Mouse (Mus musculus) liver, embryonic 18 days (tissue): ENCODE results near the gene Tbc1d10a. TPM values are rescaled to one million over a fixed set of nuclear protein-coding genes. Genes with fewer than 3 reads are reported as not detected.

Source experiments
- polyA plus RNA-seq: library from polyadenylated mRNA; depleted of rRNA; stranded (reverse); fragments of >200 nt; gene quantifications from 2 replicates; pipeline ENCODE4 v1.2.3, GENCODE M21; 2012; rRNA removed

Gene Tbc1d10a
- 9.5 and 10.3 TPM in 2 replicates for polyA plus RNA-seq

DNA sequence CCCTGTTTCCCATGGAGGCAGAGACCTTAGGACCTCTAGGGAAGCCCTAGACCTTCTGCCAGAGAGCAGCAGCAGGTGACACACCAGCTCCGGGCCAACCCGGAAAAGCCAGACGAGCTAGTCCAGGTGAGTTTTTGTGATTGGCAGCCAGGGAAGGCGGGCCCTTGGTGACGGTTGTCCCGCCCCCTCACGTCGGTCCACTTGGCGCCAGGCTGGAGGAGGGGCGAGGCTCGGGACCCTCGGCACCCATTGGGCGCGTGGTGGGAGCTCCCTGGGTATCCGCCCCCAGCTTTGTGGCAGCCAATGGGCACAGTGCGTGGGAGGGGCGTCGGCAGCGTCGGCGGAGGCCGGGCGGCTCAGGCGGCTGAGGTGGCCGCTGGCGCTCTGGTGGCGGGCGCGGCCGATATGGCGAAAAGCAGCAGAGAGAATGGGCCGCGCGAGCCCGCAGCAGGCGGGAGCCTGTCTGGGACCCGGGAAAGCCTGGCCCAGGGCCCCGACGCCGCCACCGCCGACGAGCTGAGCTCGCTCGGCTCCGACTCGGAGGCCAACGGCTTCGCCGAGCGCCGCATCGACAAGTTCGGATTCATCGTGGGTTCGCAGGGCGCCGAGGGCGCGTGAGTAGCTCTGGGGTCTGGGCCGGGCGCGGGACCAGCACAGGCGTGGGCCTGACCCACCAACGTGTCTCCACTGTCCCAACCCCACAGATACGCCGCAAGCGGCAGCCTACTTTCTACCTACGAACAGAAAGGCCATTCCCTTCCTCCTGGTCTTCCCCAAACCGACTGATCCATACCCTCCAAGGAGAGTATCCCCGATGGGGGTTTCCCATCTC is at the start of gene Tbc1d10a:
Tbc1d10a (plus strand) TSS at position 304 of the 832 bp plus-strand sequence.

DNA sequence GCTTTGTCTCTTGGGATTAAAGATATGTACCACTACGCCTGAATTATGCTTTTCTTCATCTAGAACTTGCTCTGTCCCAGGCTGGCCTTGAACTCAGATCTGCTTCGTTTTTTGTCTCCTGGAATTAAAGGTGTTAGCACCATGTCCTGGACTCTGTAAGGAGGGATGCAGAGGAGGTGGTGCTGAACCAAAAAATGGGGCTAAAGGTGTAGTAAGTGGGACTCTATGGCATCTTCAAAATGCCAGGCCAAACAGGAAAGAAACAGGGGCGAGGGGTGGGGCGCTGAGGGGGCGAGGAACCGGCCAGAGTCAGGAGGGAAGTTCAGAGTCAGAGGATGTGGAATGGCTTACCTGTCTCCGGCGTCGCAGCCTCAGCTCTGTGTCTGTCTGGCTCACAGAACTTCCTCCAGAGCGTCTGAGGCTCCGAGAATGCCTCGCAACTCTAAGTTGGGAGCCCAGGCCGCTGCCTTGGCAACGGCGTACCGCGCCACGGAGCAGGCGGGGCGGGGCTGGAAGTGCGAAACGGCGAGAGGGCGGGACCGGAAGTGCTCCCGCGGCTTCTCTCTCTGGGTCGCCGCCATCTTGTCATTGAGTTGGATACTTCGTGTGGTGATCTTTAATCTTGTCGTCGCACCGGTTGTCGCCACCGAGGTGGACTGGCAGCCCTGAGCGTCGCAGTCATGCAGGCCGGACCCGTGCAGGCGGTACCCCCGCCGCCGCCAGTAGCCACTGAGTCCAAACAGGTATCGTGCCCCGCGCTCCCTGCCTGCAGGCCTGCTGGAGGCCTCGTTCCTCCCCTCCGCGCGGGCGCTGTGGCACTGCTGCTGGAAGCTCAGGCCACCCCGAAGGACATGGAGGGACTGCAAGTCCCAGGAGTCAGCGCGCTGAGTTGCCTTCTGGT is 26.5 kb upstream of the Tbc1d10a start, which contains the start of the genes Ccdc157 and Sf3a1:
Ccdc157 (minus strand) TSS at position 486 of the 901 bp plus-strand sequence.
Sf3a1 (plus strand) TSS at position 543 of the 901 bp plus-strand sequence.

DNA sequence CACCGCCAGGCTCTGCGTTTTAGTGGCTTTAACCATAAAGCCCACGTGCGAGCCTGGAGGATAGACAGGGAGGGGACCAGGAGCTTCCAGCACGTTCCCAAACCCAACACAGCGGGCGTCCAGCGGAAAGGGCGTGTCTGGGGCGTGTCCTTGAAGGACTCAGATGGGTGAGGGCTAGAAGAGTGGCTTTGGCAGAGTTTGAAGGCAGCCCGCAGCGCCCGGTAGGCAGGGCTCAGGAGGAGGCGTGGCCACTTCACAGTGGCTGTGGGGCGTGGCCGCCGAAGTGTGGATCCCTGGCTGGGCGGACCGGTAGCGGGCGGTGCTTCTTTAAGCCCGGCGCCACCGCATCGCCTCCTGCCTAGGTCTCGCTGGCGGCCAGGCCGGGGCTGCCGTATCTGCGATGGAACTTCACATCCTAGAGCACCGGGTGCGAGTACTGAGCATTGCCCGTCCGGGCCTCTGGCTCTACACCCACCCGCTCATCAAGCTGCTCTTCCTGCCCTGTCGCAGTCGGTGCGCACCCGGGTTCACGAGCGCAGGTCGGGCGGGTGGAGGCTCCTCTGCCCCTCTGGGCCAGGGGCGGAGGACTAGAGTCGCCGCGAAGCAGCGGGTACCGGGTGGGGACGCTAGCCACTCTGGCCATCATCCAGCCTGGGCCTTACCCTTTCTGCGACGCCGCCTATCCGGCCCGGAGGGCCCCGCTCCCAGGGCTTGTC is 31.5 kb downstream of the Tbc1d10a start, which contains the start of gene Castor1:
Castor1 (plus strand) TSS at position 312 of the 716 bp plus-strand sequence.

DNA sequence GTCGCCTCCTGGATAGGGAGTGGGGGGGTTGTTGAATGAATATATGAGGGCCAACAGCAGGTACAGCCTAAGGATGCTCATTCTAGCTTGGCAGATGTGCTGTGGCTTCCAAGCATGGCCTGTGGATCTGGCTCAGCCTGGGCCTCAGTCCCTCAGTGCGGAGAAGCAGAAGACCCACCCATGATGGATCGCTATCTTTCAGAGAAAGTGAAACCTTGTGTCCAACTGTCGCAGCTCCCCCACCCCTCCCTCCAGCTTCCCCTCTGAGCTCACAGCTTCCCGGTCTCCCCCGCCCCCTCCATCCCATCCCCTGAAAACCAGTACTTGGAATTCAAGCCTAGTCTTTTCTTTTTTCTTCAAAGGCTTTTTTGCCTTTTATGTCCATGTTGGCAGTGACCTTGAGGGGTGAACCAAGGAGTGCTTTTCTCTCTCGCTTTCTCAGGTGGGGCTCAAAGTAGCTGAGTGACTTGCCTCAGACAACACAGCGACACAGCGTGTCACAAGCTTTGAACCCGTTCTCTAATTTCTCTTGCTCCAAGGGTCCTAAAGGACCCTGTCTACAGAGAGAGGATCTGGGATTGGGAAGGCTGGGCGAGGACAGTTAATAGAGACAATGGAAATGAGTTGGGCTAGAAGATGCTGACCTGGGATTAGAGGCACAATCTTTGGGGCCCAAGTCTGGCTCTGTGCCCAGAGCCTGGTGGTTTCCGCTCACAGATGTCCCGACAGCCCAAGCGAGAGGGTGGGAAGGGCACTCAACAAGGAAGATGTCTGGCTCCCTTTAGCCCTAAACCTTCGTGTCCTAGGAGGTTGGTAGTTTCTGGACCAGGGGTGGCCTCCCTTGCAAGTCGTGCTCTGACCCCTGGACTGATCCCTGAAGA is 49.3 kb downstream of the Tbc1d10a start, which contains the start of gene Osm:
Osm (plus strand) TSS at position 756 of the 881 bp plus-strand sequence.

DNA sequence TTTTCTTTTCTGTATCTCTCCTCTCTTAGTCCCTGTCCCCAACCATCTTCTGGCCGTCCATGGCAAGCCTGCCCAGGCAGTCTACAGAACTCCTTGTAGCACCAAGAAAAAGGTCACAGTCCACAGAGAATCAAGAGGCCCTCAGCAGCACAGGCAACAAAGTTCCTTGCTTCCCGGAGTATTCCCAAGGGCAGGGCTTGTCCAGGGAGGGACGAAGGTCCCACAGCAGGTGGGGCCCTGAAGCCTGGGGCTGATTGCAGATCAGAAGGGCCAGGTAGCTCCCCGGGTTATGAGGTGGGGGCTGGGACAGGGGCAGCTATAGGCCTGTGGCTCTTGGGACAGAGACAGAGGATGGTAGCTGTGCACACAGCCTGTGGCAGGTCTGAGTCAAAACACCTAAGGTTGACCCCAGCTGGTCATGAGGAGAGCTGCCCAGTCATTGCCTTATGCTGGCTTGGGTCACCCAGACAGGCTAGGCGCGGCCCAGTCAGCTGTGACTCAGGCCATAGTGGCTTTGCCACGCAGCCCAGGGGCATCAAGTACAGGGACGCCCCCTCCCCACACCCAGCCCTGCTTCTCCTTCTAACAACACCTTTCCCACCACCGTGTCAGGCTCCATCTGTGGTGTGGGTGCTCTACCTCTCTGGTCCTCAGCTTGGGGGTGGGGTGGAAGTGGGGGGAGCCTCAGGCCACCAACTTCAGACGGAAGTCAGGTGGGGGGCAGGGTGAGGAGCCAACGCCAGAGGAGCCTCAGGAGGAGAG is 70.4 kb downstream of the Tbc1d10a start, which contains the start of gene Lif:
Lif (plus strand) TSS at position 712 of the 762 bp plus-strand sequence.

Other genes with a start within 250 kb of the Tbc1d10a start
- gene Pes1, start 222.8 kb upstream of the Tbc1d10a start, polyA plus RNA-seq: 29.9 and 30.8 TPM in 2 replicates
- not detected in 2 replicates for gene 4930556J24Rik, start 210.0 kb upstream of the Tbc1d10a start, polyA plus RNA-seq
- 5.6 and 7.7 TPM in 2 replicates for gene Gal3st1, start 203.2 kb upstream of the Tbc1d10a start, polyA plus RNA-seq
- gene Sec14l4, start 155.3 kb upstream of the Tbc1d10a start, polyA plus RNA-seq: 9.2 and 11.1 TPM in 2 replicates
- not detected in 2 replicates for gene Sec14l3, start 121.9 kb upstream of the Tbc1d10a start, polyA plus RNA-seq
- 13.4 and 13.6 TPM in 2 replicates for gene Mtfp1, start 91.3 kb upstream of the Tbc1d10a start, polyA plus RNA-seq
- 42.8 and 52.5 TPM in 2 replicates for gene Sec14l2, start 63.4 kb upstream of the Tbc1d10a start, polyA plus RNA-seq
- gene Rnf215, start 51.6 kb upstream of the Tbc1d10a start, polyA plus RNA-seq: 6.7 and 6.8 TPM in 2 replicates
- gene Ccdc157, start 26.5 kb upstream of the Tbc1d10a start, polyA plus RNA-seq: 1.2 and 1.3 TPM in 2 replicates
- 9.9 and 11.3 TPM in 2 replicates for gene Sf3a1, start 26.4 kb upstream of the Tbc1d10a start, polyA plus RNA-seq
- 1.0 and 1.2 TPM in 2 replicates for gene Castor1, start 31.4 kb downstream of the Tbc1d10a start, polyA plus RNA-seq
- gene Osm, start 49.6 kb downstream of the Tbc1d10a start, polyA plus RNA-seq: 1.3 and 1.5 TPM in 2 replicates
- 0.09 and 0.11 TPM in 2 replicates for gene Lif, start 70.8 kb downstream of the Tbc1d10a start, polyA plus RNA-seq